Mouse (Mus musculus) megakaryocyte, adult 5-6 weeks (primary cell): ENCODE results near the gene Sema3e. TPM values are rescaled to one million over a fixed set of nuclear protein-coding genes. Genes with fewer than 3 reads are reported as not detected.

Source experiments
- ATAC-seq: 2 replicates; pipeline ENCODE4 v1.8.0; 2016; ENCODE audit warnings: mild to moderate bottlenecking, inconsistent platforms; ENCODE audit not compliant: poor library complexity, severe bottlenecking
- total RNA-seq, 2 experiments: library from RNA; stranded (forward) in 1 of 2; stranded (reverse) in 1 of 2; fragments of 153-499, 151-499 nt in 1 of 2; fragments of 221-1000, 200-1000 nt in 1 of 2; gene quantifications; 2 replicates each; pipeline versions ENCODE4 v1.2.3 to v1.2.4; 2015 to 2017

The Sema3e gene
- total RNA-seq, 2 experiments from 2014 or later: not detected

DNA sequence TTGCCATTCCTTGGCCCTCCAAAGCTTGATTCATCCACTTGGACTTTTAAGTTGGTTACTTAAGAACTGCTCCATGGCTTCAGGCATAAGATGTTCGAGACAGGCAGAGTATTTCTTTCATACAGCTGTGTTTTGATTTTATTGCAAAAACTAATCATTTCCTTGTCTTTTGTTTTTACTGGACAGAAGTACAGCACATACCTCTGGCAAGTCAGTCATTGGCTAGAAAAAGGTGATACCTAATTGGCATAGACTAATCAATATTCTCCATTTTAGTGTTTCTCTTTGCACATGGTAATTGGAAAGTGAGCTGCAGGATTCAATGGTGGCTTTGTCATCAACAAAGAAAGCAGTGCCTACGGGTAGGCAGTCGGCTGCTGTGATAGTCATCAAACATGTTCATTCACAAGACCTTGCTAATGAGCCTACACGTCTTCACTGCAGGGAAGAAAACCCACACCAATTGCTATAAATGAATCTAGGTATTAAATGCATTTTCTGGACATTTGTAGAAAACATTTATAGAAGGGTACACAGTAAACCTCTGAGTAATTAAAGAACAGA lies 37.9 kb downstream of the Sema3e start:
- no peak for ATAC-seq

DNA sequence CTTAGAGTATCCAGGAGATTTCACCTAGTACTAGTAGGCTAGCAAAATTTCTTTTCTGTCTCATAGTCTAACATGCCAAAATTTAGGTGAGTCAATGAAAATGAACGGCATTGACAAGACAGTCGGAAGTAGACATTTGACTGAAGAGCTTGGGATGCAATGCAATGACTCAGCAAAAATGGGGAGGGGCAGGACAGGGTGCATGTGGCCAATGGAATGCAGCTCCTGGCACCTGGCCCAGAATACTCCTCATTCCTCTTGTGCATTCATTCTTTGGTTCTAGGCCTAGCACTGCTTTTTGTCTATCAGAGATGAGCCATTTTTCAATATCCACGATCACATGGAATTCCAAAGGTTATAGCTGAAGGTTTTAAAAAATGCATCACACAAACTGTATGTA lies 48.1 kb downstream of the Sema3e start:
- no peak for ATAC-seq

DNA sequence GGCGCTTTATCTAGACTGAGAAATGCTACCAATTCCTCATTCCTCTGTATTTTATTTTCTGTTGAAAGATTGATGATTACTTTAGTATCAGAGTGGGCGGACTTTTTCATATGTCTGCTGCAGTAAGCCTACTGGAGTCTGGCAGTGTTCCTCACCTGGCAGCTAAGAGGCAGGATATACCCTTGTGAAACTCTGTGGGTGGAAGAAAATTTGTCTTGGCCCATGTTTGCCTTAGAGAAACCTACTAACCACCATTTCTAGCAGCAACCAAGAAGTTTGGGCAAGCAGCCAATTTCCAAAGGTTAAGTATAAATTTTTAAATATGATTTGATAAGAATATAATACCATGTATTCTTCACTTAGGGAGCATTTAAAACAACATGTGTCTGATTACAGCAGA lies 63.0 kb downstream of the Sema3e start:
- ATAC-seq: no peak

DNA sequence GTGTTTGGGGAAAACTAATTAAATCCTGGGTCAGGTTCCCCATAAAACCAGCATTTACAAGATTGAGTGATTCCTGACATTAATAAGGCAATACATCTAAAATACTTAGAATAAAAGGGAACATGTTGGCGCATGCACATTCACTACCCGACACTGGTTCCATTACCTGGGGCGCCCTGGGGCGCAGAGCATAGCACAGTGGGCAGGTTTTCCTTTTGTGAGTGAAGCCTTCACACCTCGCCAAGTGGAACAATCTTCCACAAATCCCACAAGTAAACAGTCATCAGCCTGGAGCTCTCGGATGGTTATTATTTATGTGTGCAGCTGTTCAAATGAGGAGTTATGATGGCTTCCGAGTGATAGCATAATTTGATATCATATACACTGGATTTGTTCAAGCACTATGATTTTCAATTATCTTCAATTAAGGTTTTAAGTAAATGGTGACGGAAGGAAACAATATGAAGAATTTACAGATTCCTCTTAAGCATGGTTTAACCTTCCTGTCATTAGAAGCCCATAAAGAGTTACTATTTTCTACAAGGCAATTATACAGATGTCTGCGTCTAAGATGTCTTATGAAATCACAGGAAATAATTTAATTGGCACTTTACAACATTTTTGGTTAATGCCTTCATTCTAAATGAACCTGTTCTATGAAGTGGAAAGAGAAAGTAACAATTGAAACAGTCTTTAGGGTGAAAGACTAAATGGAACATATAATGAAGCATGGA lies 65.0 kb downstream of the Sema3e start:
- ATAC-seq: no peak

DNA sequence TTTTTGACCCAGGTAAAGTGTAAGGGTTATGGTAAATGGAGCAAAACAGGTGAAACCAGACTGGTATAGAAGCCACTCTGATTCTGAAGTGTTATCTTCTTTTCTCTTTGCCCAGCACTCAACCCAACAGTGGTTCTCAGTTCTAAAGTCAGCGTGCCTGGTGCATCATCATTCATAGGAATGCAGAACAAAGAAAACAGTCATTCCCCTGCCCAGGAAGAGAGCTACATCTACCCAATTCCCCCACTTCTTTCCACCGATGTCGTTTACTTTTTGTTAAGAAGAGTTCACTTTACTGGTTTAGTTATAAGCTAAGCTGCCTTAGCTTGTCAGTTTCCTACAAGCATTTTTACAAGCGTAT lies 65.5 kb downstream of the Sema3e start:
- no peak for ATAC-seq

DNA sequence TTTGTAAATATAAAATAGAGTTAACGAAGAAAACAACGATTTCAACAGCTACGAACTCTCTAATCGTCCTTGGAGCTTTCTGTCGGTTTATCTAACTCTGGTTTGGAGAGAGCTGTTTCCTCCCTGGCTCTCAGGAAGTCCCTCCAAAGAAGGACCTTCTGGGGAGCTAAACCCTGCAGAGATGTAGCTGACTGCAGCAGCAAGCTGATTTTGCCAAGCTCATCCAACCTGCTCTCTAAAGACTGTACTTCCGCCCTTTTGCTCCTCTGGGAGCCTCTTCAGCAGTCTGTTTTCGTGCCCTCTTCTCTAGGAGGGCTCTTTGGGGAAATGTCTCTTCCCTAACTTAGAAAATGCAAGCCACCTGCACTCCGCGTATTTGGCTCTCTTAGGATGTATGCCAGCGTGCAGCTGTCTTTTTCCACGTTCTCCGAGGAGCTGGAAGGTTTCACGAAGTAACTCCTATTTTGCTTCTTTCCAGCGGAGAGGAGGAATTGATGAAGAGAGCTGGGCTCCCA lies 67.2 kb downstream of the Sema3e start:
- no peak for ATAC-seq

DNA sequence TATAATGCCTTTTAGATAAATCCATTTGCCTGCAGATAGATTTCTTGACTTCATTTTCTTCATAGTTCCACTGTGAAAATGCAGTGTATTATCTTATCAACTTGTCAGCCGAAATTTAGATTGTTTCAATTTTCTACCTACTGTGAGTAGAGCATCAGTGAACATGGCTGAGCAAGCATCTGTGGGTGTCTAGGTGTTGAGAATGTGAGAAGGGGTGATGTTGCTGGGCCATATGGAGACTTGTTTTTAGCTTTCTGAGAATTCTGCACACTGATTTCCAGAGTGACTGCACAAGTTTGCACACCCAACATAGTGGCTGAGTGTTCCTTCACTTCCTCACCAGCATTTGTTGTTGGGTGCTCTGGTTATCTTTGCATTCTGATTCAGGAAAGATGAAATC lies 71.1 kb downstream of the Sema3e start:
- ATAC-seq: no peak

DNA sequence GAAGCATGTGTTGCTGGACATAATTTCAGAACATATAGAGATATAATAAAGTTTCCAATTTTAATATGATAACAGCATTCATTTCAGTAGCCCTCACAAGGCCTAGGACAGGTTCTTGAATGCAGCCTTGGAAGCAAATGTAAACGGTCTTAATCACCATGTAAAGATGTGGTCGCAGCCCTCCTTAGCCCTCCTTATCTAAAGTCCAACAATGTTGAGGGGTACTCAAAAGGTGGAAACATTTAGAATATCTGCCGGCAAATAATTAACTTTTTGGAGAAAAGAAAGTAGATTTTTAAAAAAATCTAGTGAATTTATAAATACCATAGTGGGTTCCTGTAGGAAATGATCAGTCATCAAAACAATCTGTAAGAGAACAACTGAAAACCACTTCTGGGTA lies 73.6 kb downstream of the Sema3e start:
- no peak for ATAC-seq

DNA sequence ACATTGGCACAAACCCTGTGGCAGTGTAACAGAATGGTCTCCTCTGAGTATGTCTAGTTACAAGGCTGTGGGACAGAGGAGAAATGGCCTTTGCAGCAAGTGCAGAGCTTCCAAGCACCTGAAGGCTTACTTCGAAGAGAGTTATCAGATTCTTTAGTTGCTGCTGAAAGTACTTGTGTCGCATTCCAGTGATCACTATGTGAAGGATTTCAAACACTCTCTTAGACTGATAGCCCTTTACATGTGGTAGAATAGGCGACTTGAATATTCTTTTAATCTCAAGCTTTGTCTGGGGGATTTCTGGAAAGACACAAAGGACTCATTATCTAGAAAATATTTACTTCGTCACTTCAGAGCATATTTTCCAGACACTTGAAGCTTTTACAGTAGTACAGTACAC lies 82.3 kb downstream of the Sema3e start:
- ATAC-seq: no peak

DNA sequence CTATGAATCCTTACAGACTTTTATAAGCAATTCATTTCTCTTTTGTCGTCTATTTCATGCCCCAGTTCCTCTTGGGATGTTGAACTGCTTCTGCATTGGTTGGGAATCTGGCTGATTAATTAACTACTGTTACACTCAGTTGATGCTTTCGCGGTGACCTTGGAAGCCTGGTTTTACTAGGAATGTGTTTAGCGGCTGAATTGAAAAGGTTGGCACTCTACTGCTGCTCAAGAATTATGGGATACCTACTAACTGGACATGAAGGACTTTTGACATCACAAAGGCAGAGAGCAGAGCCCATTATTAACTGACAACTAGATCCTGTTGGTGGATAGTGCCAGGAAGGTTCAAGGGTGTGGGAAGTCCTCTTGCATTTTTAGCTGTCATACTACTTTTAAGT lies 83.9 kb downstream of the Sema3e start:
- ATAC-seq: no peak

DNA sequence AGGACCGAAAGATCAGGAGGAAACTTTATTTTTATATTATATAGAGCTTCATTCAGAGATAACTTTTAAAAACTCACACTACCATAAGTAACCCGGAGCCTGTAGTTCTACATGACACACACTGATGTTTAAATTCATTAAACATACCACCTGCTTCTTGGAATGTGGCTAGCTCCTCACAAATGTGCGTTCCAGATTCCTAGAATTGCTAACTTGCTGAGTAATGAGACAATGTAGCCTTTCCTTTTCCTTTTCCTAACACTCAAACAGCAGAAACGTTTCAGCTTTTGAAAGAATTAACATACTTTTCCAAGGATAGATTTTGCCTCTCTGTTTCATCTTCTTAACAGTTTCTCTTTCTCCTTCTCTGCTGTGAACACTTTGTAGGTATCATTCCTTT lies 86.3 kb downstream of the Sema3e start:
- ATAC-seq: no peak

DNA sequence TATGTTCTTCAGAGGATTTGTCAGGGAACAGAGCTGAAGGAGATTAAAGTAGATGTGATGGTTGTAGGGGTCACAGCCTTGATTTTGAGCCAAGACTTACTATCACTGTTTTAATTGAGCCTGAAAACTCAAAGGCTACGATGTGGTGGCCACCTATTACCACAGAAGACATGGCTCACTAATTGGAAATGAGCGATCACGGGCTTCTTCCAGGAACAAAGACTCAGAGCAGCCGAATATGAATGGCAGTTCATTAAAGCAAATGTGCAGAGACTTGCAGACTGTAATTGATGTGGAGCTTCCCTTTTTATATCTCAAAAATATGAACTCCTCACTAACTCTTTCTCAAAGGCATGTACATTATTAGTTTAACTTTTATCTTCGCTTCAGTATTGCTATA lies 96.8 kb downstream of the Sema3e start:
- ATAC-seq: no peak

DNA sequence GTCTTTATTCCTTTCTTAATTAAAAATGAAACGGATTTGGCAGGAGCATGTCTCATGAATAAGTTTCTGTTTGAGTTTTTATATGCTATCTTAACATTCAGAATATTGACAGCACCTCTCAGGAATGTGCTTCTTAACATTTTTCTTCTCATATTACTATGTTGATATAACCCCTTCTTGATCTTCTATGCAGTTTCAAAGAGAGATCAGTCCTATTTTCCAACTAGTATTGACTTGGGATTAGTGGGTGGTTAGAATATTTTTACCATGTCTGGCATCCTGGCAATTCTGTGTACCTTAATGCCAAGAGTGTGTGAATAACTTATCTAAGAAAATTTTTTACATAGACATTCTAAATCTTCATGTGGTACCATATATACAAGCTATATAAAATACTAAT lies 101.5 kb downstream of the Sema3e start:
- no peak for ATAC-seq

DNA sequence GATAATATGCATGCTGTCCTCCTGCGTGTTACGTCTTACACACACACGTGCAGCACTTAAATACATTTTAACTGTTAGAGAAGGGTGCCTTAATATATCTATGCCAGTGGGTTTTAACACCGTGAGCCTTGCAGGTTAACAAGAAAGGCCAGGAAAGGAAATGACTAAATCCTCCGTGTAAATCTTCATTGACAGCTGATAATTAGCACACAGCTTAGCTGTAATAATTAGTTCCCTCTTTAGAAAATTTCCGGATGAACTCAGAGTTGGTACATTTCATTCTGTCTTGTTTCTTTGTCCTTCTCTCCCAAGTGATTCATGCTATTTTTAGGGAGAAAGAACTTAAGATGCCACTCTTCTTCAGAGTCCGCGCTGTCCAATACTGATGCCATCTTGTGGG lies 110.9 kb downstream of the Sema3e start:
- no peak for ATAC-seq

DNA sequence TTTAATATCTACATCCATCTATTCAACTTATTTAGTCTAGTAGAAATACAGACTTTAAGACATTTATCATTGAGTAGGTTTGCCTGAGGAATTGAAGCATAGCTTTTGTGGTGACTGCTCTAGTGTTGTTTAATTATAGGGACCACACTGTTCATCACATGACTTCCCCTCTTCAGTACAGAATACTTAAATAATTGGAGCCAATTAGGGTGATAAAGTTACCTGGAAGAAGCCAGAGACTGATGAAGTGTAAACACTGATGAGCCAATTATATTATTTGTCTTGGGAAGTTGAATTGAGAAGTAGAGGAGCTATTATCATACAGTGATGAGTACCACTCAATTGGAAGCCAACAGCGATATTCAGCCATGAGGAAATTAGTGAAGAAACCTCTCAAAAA lies 113.6 kb downstream of the Sema3e start:
- ATAC-seq: no peak

DNA sequence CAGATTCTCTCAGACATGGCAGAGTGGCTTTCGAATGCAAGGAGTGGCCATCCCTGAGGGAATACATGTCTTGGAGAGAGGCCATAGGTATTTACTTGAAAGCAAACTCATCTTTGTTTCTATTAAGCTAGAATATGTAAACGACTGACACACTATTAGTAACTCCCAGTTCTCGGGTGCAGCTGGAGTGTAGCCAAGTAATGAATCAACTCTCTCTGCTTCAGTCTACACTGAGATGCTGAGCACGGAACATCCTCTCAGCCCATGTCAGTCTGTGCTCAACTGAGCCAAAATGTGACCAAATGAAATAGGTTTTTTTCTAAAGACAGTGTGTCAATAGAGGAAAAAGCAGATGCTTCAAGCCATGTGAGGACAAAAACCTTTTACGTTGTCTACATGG lies 137.5 kb downstream of the Sema3e start:
- no peak for ATAC-seq

DNA sequence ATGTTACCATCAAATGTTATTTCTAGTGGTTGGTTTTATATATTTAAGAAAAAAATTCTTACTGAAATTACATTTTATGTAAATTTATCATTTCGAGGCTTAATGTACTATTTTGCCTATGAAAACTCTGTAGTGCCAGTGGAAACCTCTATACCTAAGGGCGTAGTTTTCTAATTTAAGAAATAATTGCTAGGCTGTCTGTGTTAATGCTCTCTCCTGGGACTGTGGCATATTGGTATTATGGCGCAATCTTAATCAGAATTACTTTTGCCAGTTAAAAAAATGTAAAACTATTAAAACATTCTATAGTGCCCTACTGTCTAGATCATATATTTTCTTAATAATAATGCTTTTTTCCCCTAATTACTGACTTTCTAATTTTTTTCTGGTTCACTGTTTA lies 138.2 kb downstream of the Sema3e start:
- ATAC-seq: no peak

DNA sequence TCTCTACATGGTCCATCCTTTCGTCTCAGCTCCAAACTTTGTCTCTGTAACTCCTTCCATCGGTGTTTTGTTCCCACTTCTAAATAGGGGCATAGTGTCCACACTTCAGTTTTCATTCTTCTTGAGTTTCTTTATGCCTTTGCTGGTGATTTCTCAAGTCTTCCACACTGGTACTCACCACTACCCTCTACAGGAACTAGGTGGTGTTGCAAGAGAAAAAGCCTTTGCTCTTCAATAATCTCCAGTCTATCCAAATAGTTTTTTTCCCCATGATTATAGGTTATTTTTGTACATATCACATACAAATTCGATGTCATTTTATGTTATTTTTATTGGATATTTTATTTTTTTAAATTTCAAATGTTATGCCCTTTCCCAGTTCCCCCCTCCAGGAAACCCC lies 142.7 kb downstream of the Sema3e start:
- ATAC-seq: no peak

DNA sequence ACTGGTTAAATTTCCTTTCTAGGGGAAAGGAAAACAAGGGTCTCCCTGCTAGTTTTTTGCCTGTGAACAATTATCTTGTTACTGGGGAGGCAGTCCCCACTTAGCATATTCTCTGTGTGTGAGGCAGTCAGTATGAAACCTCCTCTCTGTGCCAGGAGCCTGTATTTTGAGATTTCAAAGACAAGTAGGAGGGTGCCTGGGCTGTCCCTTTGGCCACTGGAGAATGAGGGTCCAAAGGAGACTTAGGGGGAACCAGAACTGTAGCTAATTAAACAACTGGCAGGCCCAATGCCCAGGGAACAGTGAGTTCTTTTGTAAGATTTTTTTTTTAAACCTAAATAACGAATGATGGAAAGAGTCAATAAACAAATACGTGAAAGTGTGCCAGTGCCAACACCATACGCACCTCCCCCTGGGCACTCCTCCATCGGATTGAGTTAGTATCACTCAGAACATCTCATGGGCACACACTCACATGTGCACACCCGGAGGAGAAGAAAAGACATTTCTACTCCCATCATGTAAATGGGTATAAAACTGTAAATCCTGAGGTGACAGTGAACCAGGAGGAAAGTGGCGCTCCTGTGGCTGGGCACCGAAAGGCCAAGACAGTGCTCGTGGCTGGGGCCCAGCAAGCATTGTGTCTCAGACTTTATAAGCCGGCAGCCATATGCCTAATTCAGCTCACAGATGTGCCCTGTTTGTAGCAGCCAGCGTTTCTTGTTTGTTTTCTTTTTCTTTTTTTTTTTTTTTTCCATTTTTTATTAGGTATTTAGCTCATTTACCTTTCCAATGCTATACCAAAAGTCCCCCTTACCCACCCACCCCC lies 148.5 kb downstream of the Sema3e start:
- no peak for ATAC-seq

DNA sequence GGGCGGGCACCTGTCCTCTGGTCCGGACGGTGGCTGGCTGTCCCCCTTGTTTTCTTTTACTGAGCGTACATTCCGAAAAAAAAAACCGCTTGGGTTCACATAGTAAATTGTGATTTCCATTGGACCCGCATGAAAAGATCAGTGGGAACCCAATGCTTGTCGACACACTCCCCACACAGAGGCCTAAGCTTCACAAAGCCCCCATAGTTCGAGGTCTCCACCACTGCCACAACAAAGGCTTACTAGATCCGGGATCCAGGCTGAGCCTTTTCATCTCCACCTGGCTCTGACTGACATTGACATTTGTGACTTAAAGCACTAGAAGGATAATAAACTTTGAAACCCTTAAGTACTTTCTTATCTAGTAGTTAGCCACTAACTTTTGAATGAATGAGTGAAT lies 155.5 kb downstream of the Sema3e start:
- no peak for ATAC-seq

DNA sequence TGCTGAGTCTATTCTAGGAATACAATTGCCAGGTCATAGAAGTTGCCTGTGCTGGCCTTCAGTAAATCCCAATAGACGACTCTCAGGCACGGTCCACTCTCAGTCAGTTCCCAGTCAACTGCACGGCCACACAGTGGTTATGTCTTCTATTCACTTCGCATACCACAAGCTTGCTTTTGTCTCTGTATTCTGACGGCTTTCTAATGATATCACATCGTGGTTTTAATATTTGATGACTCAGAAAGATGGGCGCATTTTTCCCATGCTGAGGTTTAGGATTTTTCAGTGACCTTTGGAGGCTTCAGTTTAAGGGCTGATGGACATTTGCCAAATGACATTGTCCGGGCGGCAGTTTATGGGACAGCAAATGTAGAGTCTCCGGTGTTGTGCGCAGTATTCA lies 157.1 kb downstream of the Sema3e start:
- no peak for ATAC-seq

DNA sequence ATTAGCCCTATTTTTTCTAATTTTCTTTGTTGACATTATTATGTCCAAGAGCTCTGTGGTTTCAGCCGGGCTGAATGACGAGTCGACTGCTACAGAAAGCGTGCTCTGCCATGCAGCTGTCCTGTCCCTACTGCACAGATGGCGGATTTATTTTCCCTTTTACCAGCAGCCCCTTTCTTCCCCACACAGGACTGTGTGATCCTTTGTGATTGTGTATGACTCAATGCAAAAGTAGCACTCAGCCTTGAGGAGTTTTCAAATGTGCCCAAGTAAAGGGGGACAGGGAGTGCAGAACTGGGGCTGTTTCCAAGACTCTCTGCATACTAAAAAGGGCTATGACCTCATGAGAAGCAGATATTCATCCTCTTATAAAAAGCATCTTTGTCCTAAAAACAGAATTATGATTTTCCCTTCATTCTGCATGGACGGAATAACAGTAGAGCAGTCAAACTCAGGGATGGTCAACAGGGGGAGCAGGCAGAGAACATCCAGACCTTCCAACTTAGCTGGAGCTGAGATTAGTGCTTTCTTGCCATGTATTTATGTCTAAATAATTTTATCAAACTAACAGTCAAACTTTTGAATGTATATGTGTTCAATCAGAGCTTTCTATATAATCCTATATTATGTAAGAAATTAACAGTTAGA lies 170.2 kb downstream of the Sema3e start:
- no peak for ATAC-seq
